Comparison of ENCODE assay signal across 14 mouse cellular contexts in the genomic region with DNA sequence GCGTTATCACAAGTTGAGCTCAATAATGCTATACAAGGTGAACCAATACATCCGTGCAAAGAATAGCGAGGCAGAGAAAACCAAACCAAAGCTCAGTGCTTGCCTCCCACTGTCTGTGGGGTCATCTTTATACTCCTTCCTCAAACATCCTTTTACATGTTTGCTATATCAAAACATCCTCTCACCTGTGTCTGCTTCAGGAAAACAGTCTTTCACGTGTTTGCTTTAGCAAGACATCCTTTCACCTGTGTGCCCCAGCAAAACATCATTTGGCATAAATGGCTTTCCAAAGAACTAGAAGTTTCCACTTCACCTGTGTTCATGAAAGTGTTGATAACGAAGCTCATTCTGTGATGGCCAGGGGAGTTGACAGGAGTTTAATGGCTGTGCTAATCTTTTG. TPM values are rescaled to one million over a fixed set of nuclear protein-coding genes. Genes with fewer than 3 reads are reported as not detected.
A peak's percentile ranks its signal among the peaks of the same experiment; 100 is the strongest.
DNase-seq lines count a peak whose midpoint lies in the region; ATAC-seq and TF ChIP-seq lines count a peak whose summit lies in the region.
"Had no signal": no experiment of that assay in that cellular context is flagged by ENCODE, and none has a peak within 500 bp of the region (broad histone marks: within the 10 kb centered on the region; RNA-seq: fewer than 3 reads in every experiment).

A gene (minus strand): TSS at position 101 of the 400 bp plus-strand sequence.

- 74% methylated on average over 5 of the region's 5 CpGs for WGBS in heart, embryonic 11.5 days (ENCODE audit: insufficient replicate concordance)

- no peak within 1 kb of the TSS for H3K4me3 ChIP-seq in heart, embryonic 11.5 days (ENCODE audit: low read depth, low read length)
- no peak within 1 kb of the TSS for H3K4me3 ChIP-seq in left cerebral cortex, adult 2 months

- no peak for ATAC-seq in heart, embryonic 11.5 days (replicated peaks; ENCODE audit: insufficient number of reproducible peaks, low FRiP score, low TSS enrichment)
- no peak for ATAC-seq in common myeloid progenitor, adult 5-6 weeks (replicated peaks; ENCODE audit: low read depth, poor library complexity, severe bottlenecking)
- no peak for ATAC-seq in granulocyte monocyte progenitor cell, adult 5-6 weeks (replicated peaks; ENCODE audit: poor library complexity, severe bottlenecking)
- ATAC-seq: liver, postnatal 0 days had no signal

- H3K36me3 ChIP-seq in heart, embryonic 11.5 days (ENCODE audit: control insufficient read depth, insufficient read depth, low read length) = no peaks in the 10 kb centered on the region

- no peak within 1 kb of the TSS for H3K9ac ChIP-seq in heart, embryonic 11.5 days (ENCODE audit: low read depth, low read length)
- H3K9ac ChIP-seq: liver, postnatal 0 days had no signal

- DNase-seq in heart, adult 11 months = peak; percentile 28
- DNase-seq in left cerebral cortex, adult 2 months (ENCODE audit: extremely low spot score in 1 of 2, low spot score in 2 of 2) = no peak
- DNase-seq in left cerebral cortex, postnatal 14 days (ENCODE audit: low spot score in 2 of 2) = no peak
- DNase-seq in urinary bladder, postnatal 36 days (ENCODE audit: low spot score in 2 of 2) = no peak
- DNase-seq in right cerebral cortex, adult 2 months (ENCODE audit: low spot score in 2 of 2) = no peak
- DNase-seq: adrenal gland, postnatal 36 days; cerebellum, adult 11 months; heart, adult 18-20 months; heart, postnatal 14 days; kidney, postnatal 25 days; liver, postnatal 0 days had no signal

- no peaks in the 10 kb centered on the region for H3K27me3 ChIP-seq in heart, embryonic 11.5 days (ENCODE audit: control insufficient read depth, insufficient read depth, low read length)

- no peak within 1 kb of the TSS for H3K4me2 ChIP-seq in heart, embryonic 11.5 days

- H3K9me3 ChIP-seq in heart, embryonic 11.5 days (replicated peaks; ENCODE audit: control insufficient read depth, low read length) = no peaks in the 10 kb centered on the region; the same call in 1 of the 2 replicates

- intact Hi-C loops in left cerebral cortex, adult 2 months (cut with DNase I) = no loop called here
- intact Hi-C loops in left cerebral cortex, postnatal 14 days (cut with DNase I) = no loop called here

- TF ChIP-seq CTCF in left cerebral cortex, adult 2 months (IDR thresholded peaks at IDR 0.05) = no peak

- no peaks in the 10 kb centered on the region for H3K4me1 ChIP-seq in heart, embryonic 11.5 days (ENCODE audit: control insufficient read depth, insufficient read depth, low read length)

- no peak within 1 kb of the TSS for H3K27ac ChIP-seq in heart, embryonic 11.5 days (ENCODE audit: low read depth, low read length)
- no peak within 1 kb of the TSS for H3K27ac ChIP-seq in left cerebral cortex, adult 2 months

RNA-seq across cellular contexts. Expression of the gene that starts here (rescaled TPM):
- 7.7 and 8.3 TPM in 2 replicates for polyA plus RNA-seq in heart, embryonic 11.5 days (2014; fragmentation: Nextera tagmentation; extraction: Ambion mirVana)
- total RNA-seq in left cerebral cortex, adult 2 months (2021) = 10 to 100 TPM; 12.8 to 15.1 TPM
- total RNA-seq in left cerebral cortex, postnatal 14 days (2021) = 10 to 100 TPM in 1 of 2 experiments, 1 to 10 TPM in 1; 8.7 to 12.2 TPM
- 12.0 and 26.3 TPM in 2 replicates for total RNA-seq in common myeloid progenitor, adult 5-6 weeks (2017)
- total RNA-seq in granulocyte monocyte progenitor cell, adult 5-6 weeks (2014; fragmentation: Nextera tagmentation) = 18.1 and 19.8 TPM in 2 replicates
- total RNA-seq in granulocyte monocyte progenitor cell, adult 5-6 weeks (2017) = 18.8 and 21.2 TPM in 2 replicates
